Mouse (Mus musculus) heart, embryonic 11.5 days (tissue): ENCODE measurements around the gene Ackr4. TPM values are rescaled to one million over a fixed set of nuclear protein-coding genes. Genes with fewer than 3 reads are reported as not detected.

Experiments used
- ATAC-seq: fragments of 200-750 bp; cut with Nextera tagmentation; replicated peaks from 2 replicates; pipeline ENCODE4 v1.8.0; 2017; ENCODE audit warnings: moderate library complexity; ENCODE audit not compliant: insufficient number of reproducible peaks, low FRiP score, low TSS enrichment
- H3K27ac ChIP-seq: fragments of 300-500 bp; sonication (generic); 2 replicates; pipeline ENCODE4 v1.5.1; 2014; ENCODE audit warnings: mild to moderate bottlenecking, low read depth, low read length
- H3K27me3 ChIP-seq: fragments of 300-500 bp; sonication (generic); 2 replicates; pipeline ENCODE4 v1.6.1; 2014; ENCODE audit warnings: mild to moderate bottlenecking, low read length, mixed read lengths; ENCODE audit not compliant: control insufficient read depth, insufficient read depth
- H3K36me3 ChIP-seq: fragments of 300-500 bp; sonication (generic); 2 replicates; pipeline ENCODE4 v1.6.1; 2014; ENCODE audit warnings: mild to moderate bottlenecking, low read length, moderate library complexity, mixed read lengths; ENCODE audit not compliant: control insufficient read depth, insufficient read depth
- H3K4me1 ChIP-seq: fragments of 300-500 bp; sonication (generic); 2 replicates; pipeline ENCODE4 v1.6.1; 2014; ENCODE audit warnings: low read length; ENCODE audit not compliant: control insufficient read depth, insufficient read depth
- H3K4me2 ChIP-seq: fragments of 300-500 bp; sonication (generic); 2 replicates; pipeline ENCODE4 v1.6.1; 2014; ENCODE audit warnings: mild to moderate bottlenecking, moderate library complexity
- H3K4me3 ChIP-seq: fragments of 300-500 bp; sonication (generic); 2 replicates; pipeline ENCODE4 v1.5.1; 2014; ENCODE audit warnings: low read depth, low read length
- H3K9ac ChIP-seq: fragments of 300-500 bp; sonication (generic); 2 replicates; pipeline ENCODE4 v1.6.1; 2014; ENCODE audit warnings: mild to moderate bottlenecking, low read depth, low read length, moderate library complexity
- H3K9me3 ChIP-seq: fragments of 300-500 bp; sonication (generic); replicated peaks from 2 replicates; pipeline ENCODE4 v1.6.1; 2016; ENCODE audit warnings: low read length; ENCODE audit not compliant: control insufficient read depth
- WGBS: fragments of 180-500 bp; shearing (Covaris S2); extraction: QIAGEN DNeasy Blood & Tissue Kit; methylation state at CpG from one replicate; pipeline ENCODE4 v1.1.7; 2014; ENCODE audit not compliant: insufficient replicate concordance; 5-methylcytosine and 5-hydroxymethylcytosine counted together
- polyA plus RNA-seq: library from polyadenylated mRNA; unstranded; fragments of >200 nt; fragmentation: Nextera tagmentation; extraction: Ambion mirVana; gene quantifications from 2 replicates; pipeline ENCODE4 v1.2.1, GENCODE M21; 2014

The Ackr4 gene
- polyA plus RNA-seq, 1 experiment from 2014 or later = 0.31 TPM

- 72% methylated on average over 8 of the region's 8 CpGs for WGBS
Observed at GRCm38 (mm10) chr9:104034231-104034630, 92.5 kb downstream of the Ackr4 start.

More at GRCm38 (mm10) chr9:104034231-104034630, 92.5 kb downstream of the Ackr4 start:
- Histone ChIP-seq H3K9me3 (no peaks in the 10 kb centered on the region), H3K4me1 (peaks cover 6% of the 10 kb centered on the region; the same call in 1 of the 2 replicates), H3K4me3 (no peak overlapping the region), H3K9ac (no peak overlapping the region), H3K36me3 (peaks cover 4% of the 10 kb centered on the region), H3K27ac (no peak overlapping the region), H3K4me2 (no peak overlapping the region), H3K27me3 (no peaks in the 10 kb centered on the region)
- ATAC-seq = no peak

Other genes starting within 250 kb of the Ackr4 start
- gene Nphp3, start 124.4 kb downstream of the Ackr4 start, polyA plus RNA-seq = 4.1 and 5.0 TPM in 2 replicates
- gene Gm28305, start 86.3 kb downstream of the Ackr4 start, polyA plus RNA-seq = not detected in 2 replicates
- 42.5 and 49.4 TPM in 2 replicates for gene Uba5, start 63.8 kb downstream of the Ackr4 start, polyA plus RNA-seq
- 8.6 and 13.7 TPM in 2 replicates for gene Acad11, start 63.6 kb downstream of the Ackr4 start, polyA plus RNA-seq
- gene Dnajc13, start 136.0 kb upstream of the Ackr4 start, polyA plus RNA-seq = 24.2 and 31.9 TPM in 2 replicates
- gene Acpp, start 210.8 kb upstream of the Ackr4 start, polyA plus RNA-seq = 0.30 TPM in 1 of 2 replicates, not detected in the other